Mouse (Mus musculus) MEL (cell line): ENCODE measurements around the gene Ripor3.

Experiments used
- CTCF ChIP-seq, 3 experiments: IDR thresholded peaks in 2 of 3; conservative IDR thresholded peaks in 1 of 3; 2 replicates each; pipeline ENCODE4 v1.5.1; 2011 to 2012; ENCODE audit warnings: low read length in 3 of 3, low read depth in 2 of 3, mild to moderate bottlenecking in 2 of 3, improper control_type of control experiment in 1 of 3, inconsistent platforms in 1 of 3, mixed read lengths in 1 of 3, moderate library complexity in 1 of 3; ENCODE audit not compliant: control insufficient read depth in 1 of 3, insufficient read depth in 1 of 3, poor library complexity in 1 of 3, severe bottlenecking in 1 of 3
- MAX ChIP-seq: IDR thresholded peaks from 2 replicates; pipeline ENCODE4 v1.6.1; 2011; ENCODE audit warnings: low read length, improper control_type of control experiment

GRCm38 (mm10) chr2:167958843-167959242, 51.6 kb downstream of the Ripor3 start:
- TF ChIP-seq MAX, result no peak
- TF ChIP-seq CTCF (IDR thresholded peaks at IDR 0.05 in 2 of 3, conservative IDR thresholded peaks at IDR 0.05 in 1 of 3; ENCODE audit: control insufficient read depth in 1 of 3, insufficient read depth in 1 of 3, low read depth in 2 of 3, low read length in 3 of 3, poor library complexity in 1 of 3, severe bottlenecking in 1 of 3), result no peak
